Mouse (Mus musculus): ENCODE results near the gene Unc93b1.

Gene Unc93b1

DNA sequence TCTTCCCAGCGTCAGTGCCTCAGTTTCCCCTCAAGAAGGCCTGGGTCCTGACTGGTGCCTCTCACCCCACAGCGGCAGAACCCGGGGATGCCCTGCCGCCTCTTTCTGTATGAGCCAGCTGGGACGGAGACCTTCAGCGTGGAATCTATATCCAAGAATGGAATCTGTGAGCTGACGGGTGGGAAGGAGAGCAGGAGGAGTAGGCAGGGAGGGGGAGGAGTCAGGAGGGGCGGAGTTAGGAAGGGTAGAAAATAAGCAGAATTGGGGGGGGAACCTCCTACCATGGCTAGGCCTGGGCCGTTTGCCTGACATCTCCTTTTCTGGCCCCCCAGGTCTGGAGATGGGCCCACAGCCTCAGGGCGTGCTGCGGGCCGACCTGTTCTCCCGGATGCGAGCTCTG, 53.1 kb downstream of the Unc93b1 start:
- 87% methylated on average over 14 of the region's 14 CpGs for WGBS

DNA sequence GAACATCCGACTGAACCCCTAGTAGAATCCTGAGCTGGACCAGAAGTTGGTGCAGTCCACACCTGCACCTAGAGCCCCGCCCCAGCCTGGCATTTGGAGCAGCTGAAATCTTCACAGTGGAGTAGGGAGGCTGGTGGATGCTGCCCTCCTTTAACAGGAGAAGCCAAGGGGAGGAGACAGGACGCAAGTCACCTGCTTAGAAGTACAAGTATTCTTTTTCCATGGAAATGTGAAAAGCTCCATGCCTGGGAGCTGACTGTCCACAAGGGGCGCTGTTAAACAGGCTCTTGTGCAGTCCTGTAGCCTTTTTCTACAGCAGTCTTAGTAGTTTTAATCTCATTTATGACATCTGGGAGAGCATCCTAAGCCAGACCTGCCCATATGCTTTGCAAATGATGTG, 53.8 kb downstream of the Unc93b1 start:
- WGBS = 93% methylated on average over 4 of the region's 4 CpGs

DNA sequence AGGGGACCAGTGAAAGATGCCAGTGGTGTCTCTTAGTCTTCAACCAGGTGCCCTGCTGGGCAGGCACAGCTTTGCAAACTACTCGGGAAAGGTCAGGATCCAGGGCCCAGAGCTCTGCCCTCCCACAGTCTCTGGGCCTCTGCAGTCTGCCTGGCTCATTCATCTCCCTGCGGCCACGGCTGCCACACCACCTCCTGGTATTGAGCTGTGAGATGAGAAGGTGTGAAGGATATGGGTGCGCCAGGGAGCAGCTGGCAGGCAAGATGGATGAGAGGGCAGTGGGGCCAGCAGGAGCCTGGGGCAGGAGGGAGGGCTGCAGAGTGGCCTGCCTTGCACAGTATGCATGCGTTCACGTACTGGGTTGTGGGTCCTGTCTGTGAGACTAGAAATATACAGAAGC, 55.8 kb downstream of the Unc93b1 start:
- 79% methylated on average over 6 of the region's 6 CpGs for WGBS

DNA sequence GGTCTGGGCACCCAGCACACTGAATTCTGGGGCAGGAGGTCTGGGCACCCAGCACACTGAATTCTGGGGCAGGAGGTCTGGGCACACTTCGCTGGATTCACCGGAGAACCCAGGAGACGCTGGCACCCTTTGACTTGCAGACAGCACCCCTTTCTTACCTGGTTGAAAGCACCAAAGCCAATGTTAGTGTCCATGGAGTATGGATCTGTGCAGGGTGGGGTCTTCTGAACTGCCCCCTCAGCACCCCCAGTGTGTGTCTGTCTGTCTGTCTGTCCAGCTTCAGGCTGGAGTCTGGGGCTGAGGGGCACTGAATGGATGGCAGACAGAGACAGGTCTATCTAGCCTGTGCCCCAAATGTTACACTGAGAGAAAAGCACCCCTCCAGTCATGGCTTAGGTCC, 56.6 kb downstream of the Unc93b1 start:
- whole genome bisulfite sequencing = 94% methylated on average over 3 of the region's 3 CpGs

DNA sequence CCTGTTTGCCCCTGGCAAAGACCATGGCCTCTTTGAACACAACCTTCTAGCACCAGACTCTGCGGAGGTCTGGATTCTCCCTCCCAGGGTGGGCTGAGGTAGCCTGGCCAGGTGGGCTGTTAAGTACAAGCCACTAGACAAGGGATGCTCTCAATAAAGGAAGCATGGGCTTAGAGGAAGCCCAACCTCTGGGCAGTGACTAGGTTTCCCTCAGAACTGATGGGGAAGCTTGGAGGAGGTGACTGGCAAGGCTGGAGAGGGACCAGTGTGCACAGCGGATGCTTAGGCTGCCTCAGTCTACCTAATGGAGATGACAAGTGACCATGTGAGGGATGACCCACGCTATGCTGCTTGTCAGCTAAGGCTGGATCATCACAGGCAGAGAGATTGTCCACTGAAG, 57.0 kb downstream of the Unc93b1 start:
- 92% methylated on average over 3 of the region's 3 CpGs for whole genome bisulfite sequencing

DNA sequence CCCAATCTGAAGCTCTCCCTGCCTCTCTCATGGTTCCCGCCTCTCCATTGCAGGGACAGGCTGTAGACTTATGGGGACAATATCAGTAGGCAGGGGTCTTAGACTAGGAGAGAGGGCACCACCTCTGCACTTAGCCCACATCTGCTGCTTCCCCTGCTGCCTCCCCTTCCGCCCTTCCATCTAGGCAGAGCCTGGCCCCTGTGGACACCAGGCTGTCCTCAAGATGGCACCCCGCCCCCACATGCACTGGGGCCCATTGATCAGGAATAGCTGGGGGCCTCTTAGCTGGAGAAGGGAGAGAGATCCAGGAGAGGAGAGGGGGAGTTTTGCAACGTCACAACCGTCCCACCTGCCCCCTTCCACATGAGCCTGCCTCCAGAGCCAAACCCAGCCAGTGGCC, 57.4 kb downstream of the Unc93b1 start, which contains the start of gene Tbx10:
Gene Tbx10 (plus strand): TSS at position 337 of the 400 bp plus-strand sequence.
- WGBS = 72% methylated on average over 5 of the region's 5 CpGs

DNA sequence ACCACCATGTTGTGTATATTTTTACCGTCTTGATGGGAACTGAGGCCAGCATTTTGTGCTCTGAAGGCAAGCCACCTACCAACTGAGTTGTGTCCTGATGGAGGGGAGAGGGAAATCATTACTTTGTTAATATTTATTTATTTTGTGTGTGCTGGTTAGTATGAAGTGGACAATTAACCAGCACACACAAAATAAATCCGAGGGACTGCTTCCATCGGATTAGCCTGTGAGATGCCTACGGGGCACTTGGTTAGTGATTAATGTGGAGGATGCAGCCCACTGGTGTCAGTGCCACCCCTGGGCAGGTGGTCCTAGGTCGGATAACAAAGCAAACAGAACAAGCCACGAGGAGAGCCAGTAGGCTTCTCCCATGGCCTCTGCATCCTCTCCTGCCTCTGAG, 59.9 kb downstream of the Unc93b1 start:
- 73% methylated on average over 6 of the region's 6 CpGs for WGBS

DNA sequence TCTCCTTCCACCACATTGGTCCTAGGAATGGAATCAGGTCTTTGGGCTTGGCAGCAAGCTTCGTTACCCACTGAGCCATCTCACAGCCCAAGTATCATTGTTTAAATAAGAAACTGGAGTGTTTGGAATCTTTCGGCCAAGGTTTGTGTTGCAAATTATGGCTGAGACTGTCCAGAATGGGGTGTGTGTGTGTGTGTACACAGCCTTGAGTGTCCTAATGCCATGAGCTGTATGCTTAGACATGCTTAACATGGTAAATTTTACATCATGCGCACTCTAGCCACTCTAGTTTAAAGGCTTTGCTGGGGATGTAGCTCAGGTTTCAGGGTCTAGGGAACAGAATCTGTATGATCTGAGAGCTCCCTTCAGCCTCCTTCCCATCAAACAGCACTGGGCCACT, 60.5 kb downstream of the Unc93b1 start:
- 92% methylated on average over 3 of the region's 3 CpGs for WGBS

DNA sequence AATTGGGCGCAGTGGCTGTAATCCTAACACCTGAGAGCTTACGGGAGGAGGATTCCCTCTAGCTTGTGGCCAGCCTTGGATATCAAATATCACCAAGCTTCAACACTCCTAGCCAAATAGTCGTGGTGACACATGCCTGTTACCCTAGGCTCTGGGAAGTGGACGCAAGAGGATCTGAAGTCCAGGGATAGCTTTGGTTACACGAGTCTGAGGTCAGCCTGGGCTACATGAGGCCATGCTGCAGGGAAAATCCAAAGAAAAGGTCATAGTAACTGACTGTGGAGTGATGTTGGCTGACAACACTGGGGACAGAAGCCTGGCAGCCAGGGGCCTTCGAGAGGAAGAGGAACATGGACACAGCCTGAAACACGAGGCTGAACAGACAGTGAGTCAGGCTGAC, 61.1 kb downstream of the Unc93b1 start:
- 79% methylated on average over 7 of the region's 7 CpGs for WGBS

DNA sequence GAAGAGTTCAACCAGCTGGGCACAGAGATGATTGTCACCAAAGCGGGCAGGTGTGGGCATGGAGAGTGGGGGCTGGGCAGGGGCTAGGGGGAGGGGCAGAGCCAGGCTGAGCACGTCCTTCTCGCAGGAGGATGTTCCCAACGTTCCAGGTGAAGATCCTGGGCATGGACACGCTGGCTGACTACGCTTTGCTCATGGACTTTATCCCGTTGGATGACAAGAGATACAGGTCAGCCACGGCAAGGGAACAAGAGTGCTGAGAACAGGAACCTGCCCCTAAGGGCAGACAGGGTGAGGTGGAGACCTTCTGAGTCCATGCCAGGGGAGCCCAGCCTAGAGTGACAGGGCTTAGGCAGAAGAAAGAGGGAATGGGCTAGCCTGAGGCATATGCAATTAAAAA, 61.8 kb downstream of the Unc93b1 start:
- WGBS = 84% methylated on average over 8 of the region's 8 CpGs

DNA sequence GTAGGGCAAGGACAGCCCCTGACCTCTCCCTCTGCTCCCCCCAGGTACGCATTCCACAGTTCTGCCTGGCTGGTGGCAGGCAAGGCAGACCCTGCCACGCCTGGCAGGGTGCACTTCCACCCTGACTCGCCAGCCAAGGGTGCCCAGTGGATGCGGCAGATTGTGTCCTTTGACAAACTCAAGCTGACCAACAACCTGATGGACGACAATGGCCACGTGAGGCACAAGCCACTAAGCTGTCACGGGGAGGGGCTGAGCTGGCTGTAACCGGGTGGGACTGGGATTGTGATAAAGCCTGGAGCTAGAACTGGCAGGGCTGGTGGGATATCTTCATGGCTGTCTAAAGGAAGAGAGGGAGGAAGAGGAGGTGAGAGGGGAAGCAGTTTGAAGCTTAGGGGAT, 62.2 kb downstream of the Unc93b1 start:
- WGBS = 72% methylated on average over 8 of the region's 8 CpGs

DNA sequence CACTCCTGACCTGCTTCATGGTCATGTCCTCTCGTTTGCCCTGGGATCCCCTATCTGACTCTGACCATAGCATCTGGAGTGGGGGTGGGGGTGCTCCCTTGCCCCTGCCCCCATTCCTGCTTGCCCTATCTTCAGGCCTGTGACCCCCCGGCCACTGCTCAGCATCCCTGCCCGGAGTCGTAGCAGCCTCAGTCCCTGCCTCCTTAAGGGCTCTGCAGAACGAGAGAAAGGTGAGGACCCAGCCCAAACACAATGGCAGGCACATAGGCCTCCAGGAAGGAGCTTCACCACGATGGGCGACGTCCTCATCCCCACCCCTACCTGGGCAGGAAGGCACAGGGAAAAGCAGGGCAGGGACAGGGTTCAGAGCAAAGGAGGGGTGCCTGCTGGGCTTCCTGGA, 63.3 kb downstream of the Unc93b1 start:
- WGBS = 79% methylated on average over 8 of the region's 8 CpGs
